Mouse (Mus musculus): ENCODE measurements around the gene Sgcb. TPM values are rescaled to one million over a fixed set of nuclear protein-coding genes. Genes with fewer than 3 reads are reported as not detected.

Sgcb gene
- polyA plus RNA-seq, 1 experiment from 2014 or later, result 19.8 TPM

DNA sequence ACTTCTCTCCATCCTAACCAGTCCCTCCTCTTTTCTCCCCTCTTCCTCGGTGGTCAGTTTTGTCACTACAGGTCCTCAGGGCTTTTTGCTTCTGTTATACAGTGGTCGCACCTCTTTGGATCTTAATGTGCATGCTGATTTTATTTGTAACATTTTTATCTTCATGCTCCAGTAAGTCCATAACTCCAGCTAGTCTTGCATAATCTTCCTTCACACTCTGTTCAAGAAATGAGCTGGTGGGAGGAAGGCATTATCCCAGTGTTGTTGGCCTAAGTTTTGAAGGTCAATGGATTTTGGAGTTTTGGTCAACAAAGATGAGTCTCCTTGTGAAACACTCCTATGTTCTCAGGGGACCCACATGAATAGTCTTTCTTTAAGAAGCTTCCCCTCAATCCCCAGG, 20.3 kb upstream of the Sgcb start:
- 79% methylated on average over 2 of the region's 2 CpGs for WGBS
- Histone ChIP-seq H3K4me3 (no peak overlapping the region), H3K27ac (no peak overlapping the region), H3K4me1 (replicated peaks) (no peaks in the 10 kb centered on the region; the same call in 1 of the 2 replicates), H3K27me3 (ENCODE audit: insufficient read depth, poor library complexity, severe bottlenecking) (peaks cover 15% of the 10 kb centered on the region), H3K36me3 (no peaks in the 10 kb centered on the region), H3K9me3 (no peaks in the 10 kb centered on the region)
- DNase-seq (ENCODE audit: low spot score), result no peak

DNA sequence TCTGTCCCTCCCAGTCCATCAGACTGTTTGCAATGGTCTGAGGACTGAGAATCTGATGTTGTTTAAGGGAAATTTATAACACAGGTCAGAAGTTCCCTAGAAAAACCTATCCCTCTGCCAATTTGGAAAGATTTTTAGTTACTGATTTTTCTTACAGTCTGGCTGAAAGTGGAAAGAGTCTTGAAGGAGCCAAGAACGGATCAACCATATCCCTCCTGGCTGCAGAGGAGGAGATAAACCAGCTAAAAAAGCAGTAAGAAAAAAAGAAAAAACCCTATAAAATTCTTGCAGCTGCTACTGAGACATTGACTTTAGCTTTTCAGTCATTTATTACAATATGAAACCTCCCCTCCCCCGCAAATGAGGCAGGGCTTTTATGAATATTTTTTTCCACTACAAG, 19.1 kb upstream of the Sgcb start:
- DNase-seq (ENCODE audit: low spot score), result no peak
- no peaks in the 10 kb centered on the region for H3K9me3 ChIP-seq
- H3K27ac ChIP-seq, result no peak overlapping the region
- WGBS, result 91% methylated on average over 2 of the region's 2 CpGs
- H3K27me3 ChIP-seq (ENCODE audit: insufficient read depth, poor library complexity, severe bottlenecking), result peaks cover 15% of the 10 kb centered on the region
- no peaks in the 10 kb centered on the region; the same call in 1 of the 2 replicates for H3K4me1 ChIP-seq (replicated peaks)
- no peak overlapping the region for H3K4me3 ChIP-seq
- H3K36me3 ChIP-seq, result no peaks in the 10 kb centered on the region

DNA sequence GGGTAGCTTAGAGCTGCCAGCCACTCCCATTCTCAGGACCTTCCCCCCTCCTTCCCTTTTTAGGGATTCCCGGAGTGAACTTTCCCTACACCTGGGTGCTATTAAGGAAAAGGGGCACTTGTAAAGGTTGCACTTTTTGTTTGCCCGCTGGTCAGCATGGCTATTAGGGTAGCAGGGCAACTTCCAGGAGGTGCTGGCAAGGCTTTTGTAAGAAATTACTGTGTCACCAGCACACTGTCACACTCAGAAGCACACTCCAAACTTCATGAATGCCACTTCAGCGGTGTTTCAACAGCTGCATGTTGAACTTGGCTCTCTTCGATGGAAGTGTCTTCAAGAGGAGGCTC, 4.2 kb upstream of the Sgcb start:
- H3K9me3 ChIP-seq, result no peaks in the 10 kb centered on the region
- under 1% methylated on average over 4 of the region's 4 CpGs for WGBS
- no peaks in the 10 kb centered on the region for H3K36me3 ChIP-seq
- H3K4me1 ChIP-seq (replicated peaks), result peaks cover 49% of the 10 kb centered on the region
- H3K27ac ChIP-seq, result no peak overlapping the region
- H3K4me3 ChIP-seq, result peak overlapping the region; percentile 61
- DNase-seq (ENCODE audit: low spot score), result peak; percentile 48
- peaks cover 74% of the 10 kb centered on the region for H3K27me3 ChIP-seq (ENCODE audit: insufficient read depth, poor library complexity, severe bottlenecking)

DNA sequence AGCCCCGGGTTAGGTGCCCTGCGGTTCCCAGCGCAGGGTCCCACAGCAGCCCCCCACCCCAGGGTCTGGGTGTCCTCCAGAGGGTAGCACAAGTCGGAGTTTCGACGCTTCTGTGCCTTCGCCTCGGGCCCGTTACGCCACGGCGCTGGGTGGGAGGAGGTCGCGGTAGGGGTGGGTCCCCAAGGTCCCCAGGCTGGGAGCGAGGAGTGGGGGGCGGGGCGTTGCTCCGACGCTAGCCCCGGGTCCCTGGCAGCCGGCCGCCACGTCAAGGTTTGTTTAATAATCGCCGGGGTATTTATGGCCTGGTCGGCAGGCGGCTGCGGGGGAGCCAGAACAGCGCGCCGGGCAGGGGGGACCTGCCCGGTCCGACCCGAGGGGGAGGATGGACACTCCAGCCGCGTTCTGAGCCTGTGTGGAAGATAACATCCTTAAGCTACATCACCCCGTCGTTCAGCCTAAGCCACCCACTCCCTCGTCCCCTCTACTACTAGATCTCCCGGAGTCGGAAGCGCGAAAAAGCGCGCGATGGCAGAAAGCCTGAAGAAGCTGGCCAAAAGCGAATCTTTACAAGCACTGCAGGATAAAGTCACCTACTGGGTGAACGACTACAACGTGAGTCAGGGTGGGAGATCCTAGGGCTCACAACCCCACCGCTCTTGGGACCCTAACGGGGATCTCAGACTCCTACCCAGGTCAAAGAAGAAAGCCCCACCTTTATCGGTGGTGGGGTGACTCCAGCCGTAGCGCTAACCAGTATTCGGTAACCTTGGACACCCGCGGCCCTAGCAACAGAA, 3.7 kb upstream of the Sgcb start, which contains the start of gene Spata18:
Gene Spata18, plus strand, starts transcription at position 319 of the 794 bp plus-strand sequence.
- Histone ChIP-seq H3K27me3 (ENCODE audit: insufficient read depth, poor library complexity, severe bottlenecking) (peaks cover 76% of the 10 kb centered on the region), H3K9me3 (no peaks in the 10 kb centered on the region), H3K4me3 (peak within 1 kb of the TSS; percentile 61), H3K4me1 (replicated peaks) (peaks cover 55% of the 10 kb centered on the region), H3K27ac (peak within 1 kb of the TSS; percentile 45; the same call in 1 of the 2 replicates), H3K36me3 (no peaks in the 10 kb centered on the region)
- peak; percentile 57 for DNase-seq (ENCODE audit: low spot score)
- under 1% methylated on average over 57 of the region's 57 CpGs for WGBS

DNA sequence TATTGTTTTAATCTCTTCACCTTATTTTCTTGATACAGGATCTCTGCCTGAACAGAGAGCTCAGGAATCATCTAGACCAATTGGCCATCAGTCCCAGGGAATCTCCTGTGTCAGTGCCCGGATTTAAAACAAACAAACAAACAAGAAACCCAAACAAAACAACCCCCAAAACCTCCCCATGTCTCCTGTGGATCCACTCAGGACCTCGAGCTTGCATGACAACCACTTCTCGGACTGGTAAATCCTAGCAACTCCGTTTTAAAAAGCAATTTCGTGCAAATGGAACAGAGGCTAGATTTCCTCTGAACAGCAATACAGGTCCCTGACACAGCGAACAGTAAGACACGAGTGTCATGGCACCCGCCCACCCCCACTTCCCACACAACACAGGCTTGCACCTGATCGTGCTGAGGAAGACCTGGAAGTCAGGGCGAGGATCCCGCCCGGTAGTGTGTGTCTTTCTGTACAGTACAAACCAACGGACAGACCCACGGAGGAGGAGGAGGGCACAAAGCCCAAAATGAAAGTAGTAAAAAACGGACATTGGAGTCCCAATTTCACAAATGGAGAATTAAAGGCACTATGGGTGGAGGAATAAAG, 2.9 kb upstream of the Sgcb start:
- under 1% methylated on average over 15 of the region's 15 CpGs for WGBS

DNA sequence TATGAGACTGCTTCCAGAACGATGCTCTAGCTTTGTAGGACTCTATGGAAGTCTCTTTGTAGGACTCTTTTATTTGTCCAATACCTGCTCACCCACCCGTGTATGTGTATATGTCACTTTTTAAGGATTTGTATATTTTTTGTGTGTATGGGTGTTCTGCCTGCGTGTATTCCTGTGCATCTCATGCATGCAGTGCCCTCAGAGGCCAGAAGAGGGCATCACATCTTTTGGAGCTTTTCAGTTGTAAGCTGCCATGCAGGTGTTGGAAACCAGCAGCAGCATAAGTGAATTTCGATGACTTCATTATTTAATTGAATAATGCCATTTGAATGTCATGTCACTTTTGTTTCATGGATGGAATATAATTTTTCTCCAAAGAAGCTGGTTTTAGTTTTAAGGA, 5.5 kb downstream of the Sgcb start:
- Histone ChIP-seq H3K4me1 (replicated peaks) (peaks cover 21% of the 10 kb centered on the region), H3K27me3 (ENCODE audit: insufficient read depth, poor library complexity, severe bottlenecking) (peaks cover 5% of the 10 kb centered on the region; the same call in 1 of the 2 replicates), H3K9me3 (no peaks in the 10 kb centered on the region), H3K4me3 (no peak overlapping the region), H3K36me3 (peaks cover 38% of the 10 kb centered on the region), H3K27ac (no peak overlapping the region)
- 81% methylated on average over 4 of the region's 4 CpGs for WGBS
- no peak for DNase-seq (ENCODE audit: low spot score)

More for the DNA sequence above, 2.9 kb upstream of the Sgcb start:
- H3K27ac ChIP-seq, result no peak overlapping the region
- H3K4me3 ChIP-seq, result peak overlapping the region; percentile 61
- no peaks in the 10 kb centered on the region for H3K9me3 ChIP-seq
- H3K27me3 ChIP-seq (ENCODE audit: insufficient read depth, poor library complexity, severe bottlenecking), result peaks cover 78% of the 10 kb centered on the region
- no peaks in the 10 kb centered on the region for H3K36me3 ChIP-seq
- peaks cover 58% of the 10 kb centered on the region for H3K4me1 ChIP-seq (replicated peaks)
- DNase-seq (ENCODE audit: low spot score), result peak; percentile 43

DNA sequence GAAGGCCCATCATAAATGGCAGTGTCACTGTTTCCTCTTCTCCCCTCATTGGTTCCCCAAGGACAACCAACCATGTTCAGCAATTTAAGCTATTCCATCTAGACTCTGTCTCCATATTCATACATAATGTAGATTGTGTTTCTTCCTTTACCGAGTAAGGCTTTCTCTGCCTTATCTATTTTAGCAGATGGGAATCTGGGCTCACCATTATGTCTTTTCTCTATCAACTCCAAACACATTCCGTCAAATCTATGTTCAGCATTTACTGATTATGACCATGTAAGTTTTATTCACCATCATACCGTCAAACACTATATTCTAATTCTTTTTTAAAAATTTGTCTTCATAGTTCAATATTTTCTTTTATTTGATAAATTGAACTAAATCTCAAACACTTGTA, 6.5 kb downstream of the Sgcb start:
- Histone ChIP-seq H3K4me1 (replicated peaks) (peaks cover 10% of the 10 kb centered on the region; the same call in 1 of the 2 replicates), H3K9me3 (no peaks in the 10 kb centered on the region), H3K27me3 (ENCODE audit: insufficient read depth, poor library complexity, severe bottlenecking) (no peaks in the 10 kb centered on the region), H3K27ac (no peak overlapping the region), H3K4me3 (no peak overlapping the region), H3K36me3 (peaks cover 47% of the 10 kb centered on the region)
- WGBS, result 91% methylated on average over 3 of the region's 3 CpGs
- no peak for DNase-seq (ENCODE audit: low spot score)

DNA sequence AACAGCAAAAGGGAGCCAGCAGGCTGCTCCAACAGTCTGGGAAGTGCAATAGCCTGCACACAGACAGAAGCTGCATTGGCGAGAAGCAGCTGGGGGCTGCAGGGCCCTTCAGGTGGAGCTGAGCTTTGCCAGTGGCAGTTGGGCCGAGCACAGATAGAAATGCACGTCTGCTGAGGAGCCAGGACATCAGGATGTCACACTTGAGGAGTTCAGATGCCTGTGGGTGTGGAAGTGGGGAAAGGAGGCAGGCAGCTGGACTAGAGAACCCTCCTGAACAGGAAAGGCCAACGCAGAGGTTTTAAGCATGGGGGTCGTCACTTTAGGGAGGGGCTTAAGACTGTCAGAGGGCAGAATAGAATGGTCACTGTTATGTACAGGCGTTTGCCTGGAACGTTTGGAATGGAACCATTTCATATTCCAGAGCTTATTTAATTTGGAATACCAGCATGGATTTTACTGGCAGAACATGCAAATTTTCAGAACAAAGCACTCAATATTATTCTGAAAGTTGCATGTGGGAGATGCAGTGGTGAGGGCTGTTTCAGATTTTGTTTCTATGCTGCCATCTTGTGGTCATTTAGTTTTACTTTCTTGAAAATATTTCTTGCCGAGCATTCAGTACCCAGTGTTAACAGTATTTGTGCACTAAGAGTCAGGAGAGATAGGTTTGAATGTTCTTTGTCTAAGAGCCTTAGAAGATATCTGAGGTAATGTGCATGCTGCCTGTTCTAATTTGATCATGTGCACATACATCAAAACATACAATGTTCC, 10.1 kb downstream of the Sgcb start:
- Histone ChIP-seq H3K27ac (peak overlapping the region; percentile 41; the same call in 1 of the 2 replicates), H3K4me1 (replicated peaks) (peaks cover 9% of the 10 kb centered on the region; the same call in 1 of the 2 replicates), H3K27me3 (ENCODE audit: insufficient read depth, poor library complexity, severe bottlenecking) (no peaks in the 10 kb centered on the region), H3K4me3 (no peak overlapping the region), H3K9me3 (peaks cover 6% of the 10 kb centered on the region), H3K36me3 (peaks cover 65% of the 10 kb centered on the region)
- WGBS, result 46% methylated on average over 8 of the region's 8 CpGs
- no peak for DNase-seq (ENCODE audit: low spot score)

DNA sequence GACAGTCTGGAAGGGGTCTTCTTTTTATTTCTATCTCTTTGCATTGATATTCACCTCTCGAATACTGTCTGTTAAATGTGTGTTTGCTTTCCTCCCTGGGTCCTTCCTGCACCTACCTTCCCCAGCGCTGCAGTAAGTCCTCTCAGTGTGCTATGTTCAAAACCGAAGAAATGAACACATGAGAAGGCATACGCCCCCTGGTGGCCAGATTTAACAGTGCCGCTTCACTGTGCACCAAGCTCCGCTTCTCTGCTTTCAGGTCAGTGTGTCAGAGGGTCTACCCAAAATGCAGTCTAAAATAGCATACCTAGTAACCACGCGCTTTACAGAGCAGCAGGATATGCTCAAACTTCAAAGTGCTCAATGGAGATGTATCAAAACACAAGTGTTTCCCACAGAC, 14.4 kb downstream of the Sgcb start:
- 59% methylated on average over 8 of the region's 8 CpGs for WGBS
- H3K9me3 ChIP-seq, result peaks cover 6% of the 10 kb centered on the region

DNA sequence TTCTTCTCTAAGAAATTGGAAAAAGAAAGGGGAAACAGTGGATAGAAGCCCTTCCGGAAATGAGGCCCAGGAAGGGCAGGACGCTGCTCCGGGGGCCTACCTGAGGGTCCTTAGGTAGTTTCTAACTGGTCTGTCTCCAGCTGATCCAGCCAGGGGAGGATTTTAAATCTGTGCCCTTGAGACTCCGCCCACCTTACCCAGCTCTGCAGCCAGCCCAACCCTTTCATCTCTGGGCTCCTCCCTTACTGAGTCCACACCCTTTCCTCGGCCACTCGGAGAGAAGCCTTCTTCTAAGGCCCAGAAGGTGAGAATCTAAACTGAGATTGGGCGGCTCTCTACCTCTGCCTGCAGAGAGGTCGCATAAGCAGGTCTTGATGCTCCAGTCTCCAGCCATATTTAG, 15.3 kb downstream of the Sgcb start, which contains the start of gene Lrrc66:
Gene Lrrc66, minus strand, starts transcription at position 236 of the 400 bp plus-strand sequence.
- Histone ChIP-seq H3K4me1 (replicated peaks) (peaks cover 19% of the 10 kb centered on the region), H3K27me3 (ENCODE audit: insufficient read depth, poor library complexity, severe bottlenecking) (no peaks in the 10 kb centered on the region), H3K27ac (no peak within 1 kb of the TSS), H3K4me3 (no peak within 1 kb of the TSS), H3K36me3 (peaks cover 34% of the 10 kb centered on the region), H3K9me3 (peaks cover 6% of the 10 kb centered on the region)
- no peak for DNase-seq (ENCODE audit: low spot score)
- 76% methylated on average over 8 of the region's 8 CpGs for WGBS

More for the DNA sequence above, 14.4 kb downstream of the Sgcb start:
- peaks cover 21% of the 10 kb centered on the region for H3K4me1 ChIP-seq (replicated peaks)
- H3K4me3 ChIP-seq, result no peak overlapping the region
- peaks cover 36% of the 10 kb centered on the region for H3K36me3 ChIP-seq
- no peaks in the 10 kb centered on the region for H3K27me3 ChIP-seq (ENCODE audit: insufficient read depth, poor library complexity, severe bottlenecking)
- no peak overlapping the region for H3K27ac ChIP-seq
- DNase-seq (ENCODE audit: low spot score), result peak; percentile 73

DNA sequence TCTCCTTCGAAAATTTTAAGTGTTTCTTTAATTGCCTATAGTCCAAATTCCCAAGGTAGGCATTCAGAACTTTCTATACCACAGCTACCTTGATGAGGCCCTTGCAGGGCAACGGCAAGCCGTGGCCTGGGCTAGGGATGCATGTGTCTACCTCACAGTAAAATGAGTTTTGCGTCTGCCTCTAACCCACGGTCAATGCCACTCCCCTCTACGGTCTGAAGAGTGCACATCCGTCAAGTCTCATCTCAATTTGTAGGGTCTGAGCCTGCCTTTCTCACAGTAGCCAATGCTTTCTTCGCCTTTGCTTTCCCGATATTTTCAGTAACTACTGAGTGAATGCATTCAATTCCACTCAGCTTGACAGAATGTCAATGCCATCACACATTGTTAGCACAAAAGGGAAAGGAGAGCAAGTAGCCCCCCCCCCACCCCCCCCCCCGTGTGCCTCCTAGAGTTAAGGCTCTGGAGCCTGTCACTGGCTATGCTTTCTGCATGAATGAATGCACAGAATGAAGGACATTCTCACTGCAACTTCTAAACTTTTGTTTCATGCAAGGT, 16.5 kb downstream of the Sgcb start:
- H3K4me3 ChIP-seq, result no peak overlapping the region
- H3K27ac ChIP-seq, result no peak overlapping the region
- peak; percentile 33 for DNase-seq (ENCODE audit: low spot score)
- peaks cover 18% of the 10 kb centered on the region for H3K4me1 ChIP-seq (replicated peaks)
- H3K36me3 ChIP-seq, result peaks cover 23% of the 10 kb centered on the region
- H3K27me3 ChIP-seq (ENCODE audit: insufficient read depth, poor library complexity, severe bottlenecking), result no peaks in the 10 kb centered on the region
- peaks cover 6% of the 10 kb centered on the region for H3K9me3 ChIP-seq
- 48% methylated on average over 10 of the region's 10 CpGs for WGBS

DNA sequence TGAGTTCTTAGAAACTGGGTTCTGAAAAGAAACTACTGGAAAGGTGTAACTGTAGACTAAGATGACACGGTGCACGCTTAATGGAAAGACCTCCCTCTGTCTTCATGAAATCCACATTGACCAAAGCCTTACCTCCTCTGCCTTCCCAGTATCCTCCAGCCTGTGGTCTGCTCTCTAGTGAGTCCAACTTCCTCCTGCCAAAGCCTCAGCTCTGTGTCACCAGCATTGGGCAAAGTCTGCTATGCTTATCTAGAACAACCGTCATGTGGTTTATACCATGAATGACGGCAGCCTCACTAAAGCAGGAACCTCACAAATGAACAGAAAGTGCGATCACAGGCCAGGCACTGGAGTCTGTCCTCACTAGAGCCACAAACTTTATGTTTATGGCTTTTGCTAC, 17.4 kb downstream of the Sgcb start:
- DNase-seq (ENCODE audit: low spot score), result no peak
- Histone ChIP-seq H3K4me3 (no peak overlapping the region), H3K9me3 (peaks cover 6% of the 10 kb centered on the region), H3K27me3 (ENCODE audit: insufficient read depth, poor library complexity, severe bottlenecking) (no peaks in the 10 kb centered on the region), H3K4me1 (replicated peaks) (peaks cover 18% of the 10 kb centered on the region), H3K36me3 (peaks cover 16% of the 10 kb centered on the region), H3K27ac (no peak overlapping the region)
- WGBS, result 87% methylated on average over 5 of the region's 5 CpGs
